Mouse (Mus musculus) myocyte (in vitro differentiated cells): ENCODE measurements around the gene Hemgn. TPM values are rescaled to one million over a fixed set of nuclear protein-coding genes. Genes with fewer than 3 reads are reported as not detected.
A peak's percentile ranks its signal among the peaks of the same experiment; 100 is the strongest.

Experiments
- H3K27me3 ChIP-seq: one replicate; pipeline ENCODE4 v1.6.1; 2011; ENCODE audit not compliant: control insufficient read depth, insufficient read depth, insufficient read length
- H3K36me3 ChIP-seq: one replicate; pipeline ENCODE4 v1.6.1; 2011; ENCODE audit not compliant: control insufficient read depth, insufficient read depth
- H3K4me2 ChIP-seq: one replicate; pipeline ENCODE4 v1.6.1; 2011; ENCODE audit warnings: low read depth, control low read depth
- H3K4me3 ChIP-seq: one replicate; pipeline ENCODE4 v1.5.1; 2011; ENCODE audit warnings: mild to moderate bottlenecking, control low read depth, moderate library complexity
- H3K79me2 ChIP-seq: one replicate; pipeline ENCODE4 v1.6.1; 2011; ENCODE audit not compliant: control insufficient read depth, insufficient read depth
- H3ac ChIP-seq: one replicate; pipeline ENCODE4 v1.6.1; 2011; ENCODE audit not compliant: control insufficient read depth, insufficient read length
- CEBPB ChIP-seq: IDR thresholded peaks from 2 replicates; pipeline ENCODE4 v1.6.1; 2011; ENCODE audit warnings: mild to moderate bottlenecking, moderate library complexity; ENCODE audit not compliant: poor library complexity, insufficient read depth, severe bottlenecking
- E2F4 ChIP-seq: IDR thresholded peaks from one replicate; pipeline ENCODE4 v1.6.1; 2011; ENCODE audit warnings: mild to moderate bottlenecking, control low read depth, moderate library complexity; ENCODE audit not compliant: insufficient read depth
- MAX ChIP-seq: IDR thresholded peaks from one replicate; pipeline ENCODE4 v1.6.1; 2011; ENCODE audit warnings: low read depth, mild to moderate bottlenecking, control low read depth
- MYOD1 ChIP-seq, 3 experiments: IDR thresholded peaks; one replicate each; pipeline ENCODE4 v1.6.1; 2011; ENCODE audit warnings: control low read depth in 2 of 3, low read depth in 2 of 3, mild to moderate bottlenecking in 2 of 3, moderate library complexity in 1 of 3; ENCODE audit not compliant: insufficient read length in 2 of 3, control insufficient read depth in 1 of 3
- MYOG ChIP-seq, 3 experiments: IDR thresholded peaks; one replicate each; pipeline ENCODE4 v1.6.1; 2011; ENCODE audit warnings: control low read depth in 2 of 3, low read depth in 2 of 3, mild to moderate bottlenecking in 2 of 3; ENCODE audit not compliant: insufficient read length in 2 of 3, control insufficient read depth in 1 of 3, insufficient read depth in 1 of 3
- POLR2A ChIP-seq: IDR thresholded peaks from one replicate; pipeline ENCODE4 v1.6.1; 2011; ENCODE audit warnings: low read depth, mild to moderate bottlenecking, control low read depth, moderate library complexity; ENCODE audit not compliant: insufficient read length
- POLR2AphosphoS2 ChIP-seq: IDR thresholded peaks from one replicate; pipeline ENCODE4 v1.6.1; 2011; ENCODE audit warnings: low read depth, control low read depth; ENCODE audit not compliant: insufficient read length
- REST ChIP-seq: IDR thresholded peaks from one replicate; pipeline ENCODE4 v1.6.1; 2011; ENCODE audit warnings: mild to moderate bottlenecking, control low read depth, moderate library complexity; ENCODE audit not compliant: insufficient read depth, insufficient read length
- SRF ChIP-seq: IDR thresholded peaks from one replicate; pipeline ENCODE4 v1.6.1; 2011; ENCODE audit warnings: low read depth; ENCODE audit not compliant: control insufficient read depth, insufficient read length
- TCF12 ChIP-seq: IDR thresholded peaks from one replicate; pipeline ENCODE4 v1.6.1; 2011; ENCODE audit warnings: mild to moderate bottlenecking, control low read depth; ENCODE audit not compliant: poor library complexity, insufficient read depth, severe bottlenecking
- TCF3 ChIP-seq: IDR thresholded peaks from one replicate; pipeline ENCODE4 v1.6.1; 2011; ENCODE audit warnings: low read depth, control low read depth; ENCODE audit not compliant: insufficient read length
- USF1 ChIP-seq: IDR thresholded peaks from one replicate; pipeline ENCODE4 v1.6.1; 2011; ENCODE audit warnings: low read depth, mild to moderate bottlenecking, control low read depth, moderate library complexity
- polyA plus RNA-seq: library from polyadenylated mRNA; unstranded; fragments of >200 nt; fragmentation: generic; extraction: Trizol; gene quantifications from one replicate; pipeline ENCODE4 v1.2.1, GENCODE M21; 2012; ENCODE audit warnings: missing spikeins

Hemgn gene
- polyA plus RNA-seq, 1 experiment = not detected

GRCm38 (mm10) chr4:46450519-46451131 lies 37.3 kb upstream of the Hemgn start, which contains the start of gene Anp32b:
Anp32b (plus strand) TSS chr4:46450902.
- Histone ChIP-seq H3K4me2 (peak within 1 kb of the TSS; percentile 75), H3K36me3 (no peaks in the 10 kb centered on the region), H3K4me3 (peak within 1 kb of the TSS; percentile 46), H3K79me2 (peaks cover 34% of the 10 kb centered on the region), H3ac (peak within 1 kb of the TSS; percentile 97), H3K27me3 (no peaks in the 10 kb centered on the region)
- TF ChIP-seq SRF = no peak
- peak in 1 of 3 experiments; percentile 30 for TF ChIP-seq MYOD1 (IDR thresholded peaks at IDR 0.05; ENCODE audit: control insufficient read depth in 1 of 3, insufficient read length in 2 of 3, low read depth in 2 of 3)
- TF ChIP-seq MAX = no peak
- no peak for TF ChIP-seq TCF12
- TF ChIP-seq E2F4 = no peak
- no peak for TF ChIP-seq CEBPB
- no peak for TF ChIP-seq USF1
- no peak for TF ChIP-seq TCF3
- peak; percentile 69 for TF ChIP-seq POLR2AphosphoS2
- TF ChIP-seq POLR2A = peak; percentile 77
- no peak for TF ChIP-seq REST
- TF ChIP-seq MYOG (IDR thresholded peaks at IDR 0.05; ENCODE audit: control insufficient read depth in 1 of 3, insufficient read depth in 1 of 3, insufficient read length in 2 of 3, low read depth in 2 of 3) = peak in 1 of 3 experiments; percentile 5

GRCm38 (mm10) chr4:46450020-46450518 lies 36.8 kb upstream of the Hemgn start:
- Histone ChIP-seq H3K79me2 (peaks cover 28% of the 10 kb centered on the region), H3ac (peak overlapping the region; percentile 97), H3K27me3 (no peaks in the 10 kb centered on the region), H3K4me3 (peak overlapping the region; percentile 46), H3K4me2 (peak overlapping the region; percentile 75), H3K36me3 (no peaks in the 10 kb centered on the region)
- TF ChIP-seq MAX (no peak), TCF12 (no peak), REST (no peak), E2F4 (no peak), POLR2AphosphoS2 (no peak), POLR2A (no peak), SRF (no peak), CEBPB (no peak), MYOG (IDR thresholded peaks at IDR 0.05; ENCODE audit: control insufficient read depth in 1 of 3, insufficient read depth in 1 of 3, insufficient read length in 2 of 3, low read depth in 2 of 3) (no peak), USF1 (no peak), MYOD1 (IDR thresholded peaks at IDR 0.05; ENCODE audit: control insufficient read depth in 1 of 3, insufficient read length in 2 of 3, low read depth in 2 of 3) (no peak)

GRCm38 (mm10) chr4:46448886-46449285 lies 35.6 kb upstream of the Hemgn start:
- no peak overlapping the region for H3K4me2 ChIP-seq
- no peaks in the 10 kb centered on the region for H3K36me3 ChIP-seq
- H3K27me3 ChIP-seq = no peaks in the 10 kb centered on the region
- TF ChIP-seq POLR2A = no peak
- no peak for TF ChIP-seq MYOG (IDR thresholded peaks at IDR 0.05; ENCODE audit: control insufficient read depth in 1 of 3, insufficient read depth in 1 of 3, insufficient read length in 2 of 3, low read depth in 2 of 3)
- no peak for TF ChIP-seq E2F4
- no peak for TF ChIP-seq REST
- no peak for TF ChIP-seq SRF
- TF ChIP-seq CEBPB = no peak
- no peak for TF ChIP-seq TCF12
- TF ChIP-seq MYOD1 (IDR thresholded peaks at IDR 0.05; ENCODE audit: control insufficient read depth in 1 of 3, insufficient read length in 2 of 3, low read depth in 2 of 3) = no peak
- H3ac ChIP-seq = no peak overlapping the region
- no peak overlapping the region for H3K4me3 ChIP-seq
- peaks cover 16% of the 10 kb centered on the region for H3K79me2 ChIP-seq

GRCm38 (mm10) chr4:46447461-46447860 lies 34.2 kb upstream of the Hemgn start:
- H3K36me3 ChIP-seq = no peaks in the 10 kb centered on the region
- TF ChIP-seq TCF3 = no peak
- TF ChIP-seq CEBPB = no peak
- no peak for TF ChIP-seq POLR2AphosphoS2
- no peak for TF ChIP-seq MAX
- no peak for TF ChIP-seq USF1
- TF ChIP-seq MYOD1 (IDR thresholded peaks at IDR 0.05; ENCODE audit: control insufficient read depth in 1 of 3, insufficient read length in 2 of 3, low read depth in 2 of 3) = no peak
- TF ChIP-seq POLR2A = no peak
- no peak for TF ChIP-seq SRF
- TF ChIP-seq MYOG (IDR thresholded peaks at IDR 0.05; ENCODE audit: control insufficient read depth in 1 of 3, insufficient read depth in 1 of 3, insufficient read length in 2 of 3, low read depth in 2 of 3) = no peak
- no peak for TF ChIP-seq E2F4
- TF ChIP-seq REST = no peak
- no peak for TF ChIP-seq TCF12
- peaks cover 6% of the 10 kb centered on the region for H3K27me3 ChIP-seq
- H3ac ChIP-seq = no peak overlapping the region
- H3K79me2 ChIP-seq = peaks cover 2% of the 10 kb centered on the region
- H3K4me3 ChIP-seq = no peak overlapping the region
- H3K4me2 ChIP-seq = no peak overlapping the region

- no peak overlapping the region for H3K4me3 ChIP-seq
- peaks cover 11% of the 10 kb centered on the region for H3K27me3 ChIP-seq
- no peak overlapping the region for H3ac ChIP-seq
- H3K79me2 ChIP-seq = no peaks in the 10 kb centered on the region
- TF ChIP-seq SRF (no peak), CEBPB (no peak), POLR2AphosphoS2 (no peak), REST (no peak), E2F4 (no peak), TCF3 (no peak), TCF12 (no peak), MAX (no peak), MYOD1 (IDR thresholded peaks at IDR 0.05; ENCODE audit: control insufficient read depth in 1 of 3, insufficient read length in 2 of 3, low read depth in 2 of 3) (no peak), MYOG (IDR thresholded peaks at IDR 0.05; ENCODE audit: control insufficient read depth in 1 of 3, insufficient read depth in 1 of 3, insufficient read length in 2 of 3, low read depth in 2 of 3) (no peak), POLR2A (no peak), USF1 (no peak)
- no peak overlapping the region for H3K4me2 ChIP-seq
- no peaks in the 10 kb centered on the region for H3K36me3 ChIP-seq
Measured at GRCm38 (mm10) chr4:46445237-46445945, 32.1 kb upstream of the Hemgn start.
